Mouse (Mus musculus) cerebellum, postnatal 4 days (tissue): ENCODE measurements at regions not wholly inside any gene's neighbourhood (a gene's known extent, or its start where the extent isn't known, plus 50 kb on each side); places are given as distances from the start of the nearest gene placed in this dataset.
A peak's percentile ranks its signal among the peaks of the same experiment; 100 is the strongest.

Source experiments
- DNase-seq, 2 experiments: peaks; one replicate each; pipeline ENCODE4 v3.0.0; 2022; ENCODE audit warnings: low spot score in 2 of 2, mixed read lengths in 1 of 2

GRCm38 (mm10) chr1:183853956-183854613, 159.0 kb upstream of the Dusp10 start:
- DNase-seq: no peak

- no peak for DNase-seq
These were observed 148.0 kb upstream of the Dusp10 start for GRCm38 (mm10) chr1:183865111-183865510.

- DNase-seq: no peak
These were observed 147.5 kb upstream of the Dusp10 start for GRCm38 (mm10) chr1:183865586-183865985.

- no peak for DNase-seq
These were observed 144.1 kb upstream of the Dusp10 start for GRCm38 (mm10) chr1:183868965-183869364.

- DNase-seq: no peak
These were observed 117.2 kb upstream of the Dusp10 start for GRCm38 (mm10) chr1:183895936-183896335.

- no peak for DNase-seq
These were observed 115.0 kb upstream of the Dusp10 start for GRCm38 (mm10) chr1:183898091-183898490.

GRCm38 (mm10) chr1:183904564-183904963, 108.5 kb upstream of the Dusp10 start:
- DNase-seq: no peak

- no peak for DNase-seq
These were observed 107.6 kb upstream of the Dusp10 start for GRCm38 (mm10) chr1:183905345-183906142.

GRCm38 (mm10) chr1:183917656-183918055, 95.4 kb upstream of the Dusp10 start:
- DNase-seq: no peak

GRCm38 (mm10) chr1:183921262-183921661, 91.8 kb upstream of the Dusp10 start:
- no peak for DNase-seq

GRCm38 (mm10) chr1:183928539-183928938, 84.6 kb upstream of the Dusp10 start:
- no peak for DNase-seq

GRCm38 (mm10) chr1:183930363-183930982, 82.6 kb upstream of the Dusp10 start:
- DNase-seq: no peak

- no peak for DNase-seq
These were observed 82.0 kb upstream of the Dusp10 start for GRCm38 (mm10) chr1:183931141-183931540.

- DNase-seq: no peak
These were observed 79.3 kb upstream of the Dusp10 start for GRCm38 (mm10) chr1:183933845-183934244.

- DNase-seq: no peak
These were observed 75.9 kb upstream of the Dusp10 start for GRCm38 (mm10) chr1:183937166-183937565.

- no peak for DNase-seq
These were observed 74.7 kb upstream of the Dusp10 start for GRCm38 (mm10) chr1:183938361-183938760.

GRCm38 (mm10) chr1:183940706-183941105, 72.4 kb upstream of the Dusp10 start:
- no peak for DNase-seq

GRCm38 (mm10) chr1:183946241-183946640, 66.9 kb upstream of the Dusp10 start:
- DNase-seq: no peak

GRCm38 (mm10) chr1:183947066-183947465, 66.0 kb upstream of the Dusp10 start:
- peak in 1 of 2 experiments; percentile 9 for DNase-seq

GRCm38 (mm10) chr1:183949205-183949604, 63.9 kb upstream of the Dusp10 start:
- DNase-seq: no peak

- DNase-seq: no peak
These were observed 59.0 kb upstream of the Dusp10 start for GRCm38 (mm10) chr1:183954086-183954485.

- no peak for DNase-seq
These were observed 56.7 kb upstream of the Dusp10 start for GRCm38 (mm10) chr1:183956391-183956790.

GRCm38 (mm10) chr1:183961383-183961782, 51.7 kb upstream of the Dusp10 start:
- no peak for DNase-seq
